Mouse (Mus musculus) ES-E14 (cell line): ENCODE results near the gene Ltbp1.

Source experiments
- CHD2 ChIP-seq: IDR thresholded peaks from 2 replicates; pipeline ENCODE4 v1.6.1; 2014; ENCODE audit warnings: mild to moderate bottlenecking, low read depth, low read length, inconsistent platforms
- HCFC1 ChIP-seq: IDR thresholded peaks from 2 replicates; pipeline ENCODE4 v1.6.1; 2012; ENCODE audit warnings: low read length, inconsistent platforms, borderline replicate concordance; ENCODE audit not compliant: insufficient read depth
- MAFK ChIP-seq: IDR thresholded peaks from 2 replicates; pipeline ENCODE4 v1.6.1; 2014; ENCODE audit warnings: mild to moderate bottlenecking, low read depth, low read length, inconsistent platforms; ENCODE audit not compliant: insufficient read depth
- ZC3H11A ChIP-seq: IDR thresholded peaks from 2 replicates; pipeline ENCODE4 v1.6.1; 2012; ENCODE audit warnings: low read depth, mild to moderate bottlenecking, inconsistent platforms, low read length, borderline replicate concordance
- ZNF384 ChIP-seq: IDR thresholded peaks from 2 replicates; pipeline ENCODE4 v1.6.1; 2012; ENCODE audit warnings: low read depth, low read length, inconsistent platforms

GRCm38 (mm10) chr17:75439062-75439461, 433.7 kb downstream of the Ltbp1 start:
- no peak for TF ChIP-seq MAFK
- no peak for TF ChIP-seq ZC3H11A
- no peak for TF ChIP-seq ZNF384
- TF ChIP-seq HCFC1, result no peak
- no peak for TF ChIP-seq CHD2
